Mouse (Mus musculus) small intestine, adult 10 weeks (tissue): Measurements from ENCODE around the gene Hspg2. TPM values are rescaled to one million over a fixed set of nuclear protein-coding genes. Genes with fewer than 3 reads are reported as not detected.

ENCODE experiments used
- polyA plus RNA-seq: library from polyadenylated mRNA; stranded (reverse); fragments of 350-450 nt; fragmentation: Illumina TruSeq; extraction: RNeasy Lipid Tissue Mini Kit (QIAGEN cat#74804); gene quantifications from one replicate; pipeline ENCODE4 v1.2.3, GENCODE M21; 2014; ENCODE audit warnings: low replicate concordance

The Hspg2 gene
- not detected for polyA plus RNA-seq

GRCm38 (mm10) chr4:137468260-137469080, at the start of gene Hspg2:
Gene Hspg2 (plus strand): TSS chr4:137468769.

GRCm38 (mm10) chr4:137430502-137430901, 38.1 kb upstream of the Hspg2 start, which contains the start of gene Cela3b:
Gene Cela3b (minus strand): TSS chr4:137430540.

GRCm38 (mm10) chr4:137453234-137453767, 15.3 kb upstream of the Hspg2 start, which contains the start of gene 1700013G24Rik:
Gene 1700013G24Rik (plus strand): TSS chr4:137453284.

GRCm38 (mm10) chr4:137574469-137574868, 105.9 kb downstream of the Hspg2 start, which contains the start of gene Ldlrad2:
Gene Ldlrad2 (minus strand): TSS chr4:137574569.

GRCm38 (mm10) chr4:137593601-137594495, 125.3 kb downstream of the Hspg2 start, which contains the start of gene Usp48:
Gene Usp48 (plus strand): TSS chr4:137593755.

Other genes starting within 250 kb of the Hspg2 start
- gene Wnt4, start 191.3 kb upstream of the Hspg2 start, polyA plus RNA-seq: 0.19 TPM
- 1,259 TPM for gene Cdc42, start 111.0 kb upstream of the Hspg2 start, polyA plus RNA-seq
- gene Cela3a, start 59.0 kb upstream of the Hspg2 start, polyA plus RNA-seq: not detected
- 18.9 TPM for gene Cela3b, start 38.2 kb upstream of the Hspg2 start, polyA plus RNA-seq
- not detected for gene 1700013G24Rik, start 15.5 kb upstream of the Hspg2 start, polyA plus RNA-seq
- not detected for gene Ldlrad2, start 105.8 kb downstream of the Hspg2 start, polyA plus RNA-seq
- 59.7 TPM for gene Usp48, start 125.0 kb downstream of the Hspg2 start, polyA plus RNA-seq
- 0.48 TPM for gene Rap1gap, start 196.0 kb downstream of the Hspg2 start, polyA plus RNA-seq